Mouse (Mus musculus) CH12.LX (cell line): ENCODE data around the gene Mrps23. TPM values are rescaled to one million over a fixed set of nuclear protein-coding genes. Genes with fewer than 3 reads are reported as not detected.

Source experiments
- DNase-seq: peaks from one replicate; pipeline ENCODE4 v3.0.0-alpha.2; 2013; ENCODE audit errors: extremely low read depth
- H3K27ac ChIP-seq: 2 replicates; pipeline ENCODE4 v1.5.1; 2012; ENCODE audit warnings: low read depth, mild to moderate bottlenecking, control low read depth, moderate library complexity; ENCODE audit not compliant: insufficient read depth
- H3K27me3 ChIP-seq: replicated peaks from 2 replicates; pipeline ENCODE3; 2012; ENCODE audit warnings: inconsistent platforms
- H3K36me3 ChIP-seq, 2 experiments: replicated peaks in 1 of 2; 2 replicates each; pipeline versions ENCODE3 to v1.6.1; 2012; ENCODE audit warnings: inconsistent platforms in 1 of 2, low read length in 1 of 2, mild to moderate bottlenecking in 1 of 2, mixed read lengths in 1 of 2, moderate library complexity in 1 of 2; ENCODE audit not compliant: control insufficient read depth in 1 of 2, insufficient read depth in 1 of 2
- H3K4me1 ChIP-seq, 2 experiments: 2 replicates each; pipeline ENCODE4 v1.6.1; 2012; ENCODE audit warnings: inconsistent platforms in 1 of 2, moderate library complexity in 1 of 2; ENCODE audit not compliant: insufficient read depth in 2 of 2, control insufficient read depth in 1 of 2
- H3K4me2 ChIP-seq: 2 replicates; pipeline ENCODE4 v1.6.1; 2012; ENCODE audit warnings: low read depth, mild to moderate bottlenecking, control low read depth; ENCODE audit not compliant: poor library complexity, insufficient read depth, severe bottlenecking
- H3K4me3 ChIP-seq, 3 experiments: fragments of 150-350 bp in 1 of 3; sonication (generic) in 1 of 3; replicated peaks in 1 of 3; 2 replicates each; pipeline versions ENCODE3 to v1.5.1; 2011 to 2012; ENCODE audit warnings: low read depth in 2 of 3, low read length in 2 of 3, mild to moderate bottlenecking in 2 of 3, moderate library complexity in 2 of 3, control low read depth in 1 of 3, improper control_type of control experiment in 1 of 3, inconsistent platforms in 1 of 3, mixed read lengths in 1 of 3; ENCODE audit not compliant: poor library complexity in 1 of 3
- H3K79me2 ChIP-seq: replicated peaks from 2 replicates; pipeline ENCODE4 v1.6.1; 2012; ENCODE audit warnings: mild to moderate bottlenecking, moderate library complexity; ENCODE audit not compliant: control insufficient read depth, poor library complexity, insufficient read depth, severe bottlenecking; ENCODE audit errors: extremely low read depth
- H3K9ac ChIP-seq: 2 replicates; pipeline ENCODE4 v1.6.1; 2012; ENCODE audit warnings: low read depth, mild to moderate bottlenecking, control low read depth, moderate library complexity; ENCODE audit not compliant: insufficient read depth
- H3K9me3 ChIP-seq: replicated peaks from 2 replicates; pipeline ENCODE3; 2012; ENCODE audit warnings: low read length, inconsistent platforms, mixed read lengths
- CHD1 ChIP-seq: IDR thresholded peaks from 2 replicates; pipeline ENCODE4 v1.6.1; 2012; ENCODE audit warnings: low read depth, low read length, improper control_type of control experiment, inconsistent platforms
- CHD2 ChIP-seq: IDR thresholded peaks from 2 replicates; pipeline ENCODE4 v1.6.1; 2011; ENCODE audit warnings: low read length, improper control_type of control experiment
- EP300 ChIP-seq: IDR thresholded peaks from 2 replicates; pipeline ENCODE4 v1.6.1; 2011; ENCODE audit warnings: low read length, improper control_type of control experiment
- HCFC1 ChIP-seq: IDR thresholded peaks from 2 replicates; pipeline ENCODE4 v1.6.1; 2012; ENCODE audit warnings: low read depth, mild to moderate bottlenecking, inconsistent platforms, low read length, improper control_type of control experiment
- IRF4 ChIP-seq: IDR thresholded peaks from 2 replicates; pipeline ENCODE4 v1.6.1; 2014; ENCODE audit warnings: low read depth, mild to moderate bottlenecking, inconsistent platforms, low read length, improper control_type of control experiment
- KAT2A ChIP-seq: IDR thresholded peaks from 2 replicates; pipeline ENCODE4 v1.6.1; 2012; ENCODE audit warnings: low read length, improper control_type of control experiment, inconsistent platforms; ENCODE audit not compliant: insufficient replicate concordance
- MAFK ChIP-seq: IDR thresholded peaks from 2 replicates; pipeline ENCODE4 v1.6.1; 2011; ENCODE audit warnings: low read length, improper control_type of control experiment; ENCODE audit not compliant: insufficient replicate concordance
- MAX ChIP-seq: IDR thresholded peaks from 2 replicates; pipeline ENCODE4 v1.6.1; 2011; ENCODE audit warnings: low read length, improper control_type of control experiment
- MAZ ChIP-seq: IDR thresholded peaks from 2 replicates; pipeline ENCODE4 v1.6.1; 2012; ENCODE audit warnings: low read depth, mild to moderate bottlenecking, inconsistent platforms, low read length, improper control_type of control experiment, moderate library complexity
- MXI1 ChIP-seq: IDR thresholded peaks from 2 replicates; pipeline ENCODE4 v1.6.1; 2011; ENCODE audit warnings: mild to moderate bottlenecking, low read depth, low read length, improper control_type of control experiment
- NRF1 ChIP-seq: IDR thresholded peaks from 2 replicates; pipeline ENCODE4 v1.6.1; 2014; ENCODE audit warnings: low read depth, mild to moderate bottlenecking, inconsistent platforms, low read length, improper control_type of control experiment, moderate library complexity
- POLR2A ChIP-seq: IDR thresholded peaks from 2 replicates; pipeline ENCODE4 v1.6.1; 2011; ENCODE audit warnings: low read depth, mild to moderate bottlenecking, improper control_type of control experiment, low read length
- POLR2AphosphoS2 ChIP-seq: IDR thresholded peaks from 2 replicates; pipeline ENCODE4 v1.6.1; 2011; ENCODE audit warnings: low read depth, low read length, improper control_type of control experiment
- RAD21 ChIP-seq: IDR thresholded peaks from 2 replicates; pipeline ENCODE4 v1.6.1; 2011; ENCODE audit warnings: low read depth, mild to moderate bottlenecking, low read length, improper control_type of control experiment, moderate library complexity
- RCOR1 ChIP-seq: conservative IDR thresholded peaks from 2 replicates; pipeline ENCODE4 v1.6.1; 2012; ENCODE audit warnings: low read depth, mild to moderate bottlenecking, inconsistent platforms, low read length, improper control_type of control experiment
- SIN3A ChIP-seq: IDR thresholded peaks from 2 replicates; pipeline ENCODE4 v1.6.1; 2012; ENCODE audit warnings: low read length, improper control_type of control experiment, inconsistent platforms
- UBTF ChIP-seq: IDR thresholded peaks from 2 replicates; pipeline ENCODE4 v1.6.1; 2012; ENCODE audit warnings: low read depth, mild to moderate bottlenecking, inconsistent platforms, low read length, improper control_type of control experiment, moderate library complexity
- USF2 ChIP-seq: conservative IDR thresholded peaks from 2 replicates; pipeline ENCODE4 v1.6.1; 2011; ENCODE audit warnings: low read depth, low read length, improper control_type of control experiment
- ZKSCAN1 ChIP-seq: IDR thresholded peaks from 2 replicates; pipeline ENCODE4 v1.6.1; 2012; ENCODE audit warnings: low read depth, inconsistent platforms, low read length, improper control_type of control experiment, borderline replicate concordance
- ZMIZ1 ChIP-seq: IDR thresholded peaks from 2 replicates; pipeline ENCODE4 v1.6.1; 2012; ENCODE audit warnings: low read depth, mild to moderate bottlenecking, inconsistent platforms, low read length, improper control_type of control experiment
- dilution Hi-C: fragments of 300-500 bp; cut with MboI; formaldehyde crosslinking; loops from 2 replicates; pipeline ENCODE4 v1.14.3; 2020; ENCODE audit warnings: low sequenced_read_pairs; ENCODE audit not compliant: extremely low pct_unique_long_range_greater_than_20kb, extremely low pct_ligation_motif_present
- in situ Hi-C: fragments of 300-500 bp; cut with MboI; formaldehyde crosslinking; loops from 3 replicates; pipeline ENCODE4 v1.14.3; 2019; ENCODE audit warnings: low sequenced_read_pairs, low pct_ligation_motif_present, low pct_unique_long_range_greater_than_20kb, mixed read lengths
- polyA plus RNA-seq: library from polyadenylated mRNA; unstranded; fragments of >175 nt; gene quantifications from 2 replicates; pipeline ENCODE4 v1.2.1, GENCODE M21; 2012; ENCODE audit warnings: low read depth; ENCODE audit not compliant: insufficient read length
- total RNA-seq, 2 experiments: library from RNA; depleted of rRNA; stranded (reverse); fragments of 300-350 nt in 1 of 2; fragments of >200 nt in 1 of 2; gene quantifications; 2 replicates each; pipeline ENCODE4 v1.2.3; 2012 to 2014

Gene Mrps23
- total and polyA plus RNA-seq, 3 experiments: 185 to 233 (median 227) TPM

GRCm38 (mm10) chr11:88180959-88181619 is 23.1 kb upstream of the Mrps23 start:
- Histone ChIP-seq H3K9ac (no peak overlapping the region), H3K27me3 (peaks cover 69% of the 10 kb centered on the region), H3K36me3 (no peaks in the 10 kb centered on the region), H3K4me3 (no peak overlapping the region), H3K9me3 (peaks cover 3% of the 10 kb centered on the region), H3K27ac (no peak overlapping the region), H3K4me1 (peaks cover 0 to 9% of the 10 kb centered on the region in 2 experiments; a peak in 2 of 4 replicates), H3K4me2 (no peak overlapping the region), H3K79me2 (no peaks in the 10 kb centered on the region)
- no peak for DNase-seq
- in situ Hi-C loops: no loop called here
- TF ChIP-seq MAZ: no peak
- TF ChIP-seq ZMIZ1: no peak
- no peak for TF ChIP-seq MXI1
- no peak for TF ChIP-seq RCOR1
- TF ChIP-seq USF2: no peak
- no peak for TF ChIP-seq CHD2
- TF ChIP-seq IRF4: no peak
- TF ChIP-seq NRF1: no peak
- TF ChIP-seq UBTF: no peak
- TF ChIP-seq SIN3A: no peak
- no peak for TF ChIP-seq MAX
- no peak for TF ChIP-seq KAT2A
- dilution Hi-C loops: loop anchor here (25.0 kb wide), 1 partner anchor 119 kb away; the partner anchor contains the start of gene Vezf1

GRCm38 (mm10) chr11:88184632-88185180 is 19.5 kb upstream of the Mrps23 start:
- Histone ChIP-seq H3K9ac (no peak overlapping the region), H3K27ac (no peak overlapping the region), H3K9me3 (no peaks in the 10 kb centered on the region), H3K36me3 (no peaks in the 10 kb centered on the region), H3K79me2 (no peaks in the 10 kb centered on the region), H3K4me2 (no peak overlapping the region), H3K4me1 (peaks cover 5 to 39% of the 10 kb centered on the region in 2 experiments; a peak in 2 of 4 replicates), H3K4me3 (no peak overlapping the region), H3K27me3 (peaks cover 67% of the 10 kb centered on the region)
- DNase-seq: no peak
- dilution Hi-C loops: loop anchor here (25.0 kb wide), 1 partner anchor 122 kb away; the partner anchor contains the start of gene Vezf1
- TF ChIP-seq RCOR1 (no peak), ZKSCAN1 (no peak), EP300 (no peak), CHD2 (no peak), RAD21 (no peak), MAFK (no peak), POLR2AphosphoS2 (no peak), HCFC1 (no peak), CHD1 (no peak), POLR2A (no peak)
- in situ Hi-C loops: no loop called here
